Mouse (Mus musculus): Measurements from ENCODE around the gene Malsu1. TPM values are rescaled to one million over a fixed set of nuclear protein-coding genes. Genes with fewer than 3 reads are reported as not detected.

The Malsu1 gene
- polyA plus RNA-seq, 1 experiment: 33.4 TPM

DNA sequence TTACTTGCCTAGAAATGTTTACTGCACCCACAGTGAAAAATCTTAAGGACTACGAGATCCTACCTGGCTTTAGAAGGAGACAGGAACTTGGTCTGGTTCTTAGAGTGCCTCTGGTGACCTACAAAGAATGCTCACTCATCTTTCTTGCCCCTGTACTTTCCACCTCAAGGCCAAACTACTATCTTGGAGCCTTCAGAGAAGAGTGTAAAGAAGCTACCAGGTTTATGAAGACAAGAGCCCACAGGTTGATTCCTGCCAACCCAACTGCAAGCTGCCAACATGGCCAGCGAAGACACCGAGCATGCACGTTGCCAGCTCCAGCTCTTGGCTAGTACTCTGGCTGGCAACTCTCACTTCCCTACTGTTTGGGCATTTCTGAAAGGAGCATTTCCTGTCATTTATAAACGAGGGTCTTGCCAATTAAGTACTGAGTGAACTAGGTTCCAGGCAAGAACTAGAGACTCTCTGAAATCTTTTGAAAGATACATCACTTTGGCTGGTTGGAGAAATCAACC is 24.1 kb downstream of the Malsu1 start:
- peaks cover 10% of the 10 kb centered on the region for H3K4me1 ChIP-seq (ENCODE audit: control insufficient read depth, insufficient read depth, low read length)
- peak overlapping the region; percentile 75 for H3K27ac ChIP-seq (ENCODE audit: insufficient read depth, low read length)
- TF ChIP-seq CTCF (IDR thresholded peaks at IDR 0.05; ENCODE audit: borderline replicate concordance, insufficient read depth, low read length): no peak
- no peak for TF ChIP-seq POLR2A (IDR thresholded peaks at IDR 0.05; ENCODE audit: low read depth, low read length)
- no peak overlapping the region for H3K4me3 ChIP-seq (ENCODE audit: insufficient read depth, low read length)

- H3K4me1 ChIP-seq (ENCODE audit: control insufficient read depth, insufficient read depth, low read length): peaks cover 10% of the 10 kb centered on the region
- H3K27ac ChIP-seq (ENCODE audit: insufficient read depth, low read length): no peak overlapping the region
- H3K4me3 ChIP-seq (ENCODE audit: insufficient read depth, low read length): no peak overlapping the region
- TF ChIP-seq CTCF (IDR thresholded peaks at IDR 0.05; ENCODE audit: borderline replicate concordance, insufficient read depth, low read length) (no peak), POLR2A (IDR thresholded peaks at IDR 0.05; ENCODE audit: low read depth, low read length) (no peak)
Measured at GRCm38 (mm10) chr6:49099086-49099485, 25.5 kb downstream of the Malsu1 start.

- peaks cover 16% of the 10 kb centered on the region for H3K4me1 ChIP-seq (ENCODE audit: control insufficient read depth, insufficient read depth, low read length)
- no peak overlapping the region for H3K4me3 ChIP-seq (ENCODE audit: insufficient read depth, low read length)
- H3K27ac ChIP-seq (ENCODE audit: insufficient read depth, low read length): no peak overlapping the region
- TF ChIP-seq POLR2A (IDR thresholded peaks at IDR 0.05; ENCODE audit: low read depth, low read length) (no peak), CTCF (IDR thresholded peaks at IDR 0.05; ENCODE audit: borderline replicate concordance, insufficient read depth, low read length) (no peak)
Measured at GRCm38 (mm10) chr6:49106746-49107500, 33.3 kb downstream of the Malsu1 start.

DNA sequence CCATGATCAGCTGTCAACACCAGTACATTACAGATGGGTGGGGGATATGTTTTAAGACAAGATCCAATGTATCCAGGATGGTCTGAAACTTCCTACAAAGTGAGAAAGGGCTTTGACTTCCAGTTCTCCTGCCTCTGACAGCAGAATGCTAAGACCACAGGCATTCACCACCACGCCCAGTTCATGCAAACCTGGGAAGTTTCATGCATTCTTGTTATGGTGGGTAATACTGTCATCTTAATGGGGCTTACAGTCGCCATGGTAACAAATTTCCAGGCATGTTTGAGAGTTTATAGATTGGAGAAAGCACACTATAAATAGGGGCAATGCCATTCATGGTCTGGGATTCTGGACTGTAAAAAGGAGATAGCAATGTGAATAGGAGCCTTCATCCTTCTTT is 35.6 kb downstream of the Malsu1 start:
- H3K4me3 ChIP-seq (ENCODE audit: insufficient read depth, low read length): no peak overlapping the region
- H3K4me1 ChIP-seq (ENCODE audit: control insufficient read depth, insufficient read depth, low read length): peaks cover 18% of the 10 kb centered on the region
- TF ChIP-seq CTCF (IDR thresholded peaks at IDR 0.05; ENCODE audit: borderline replicate concordance, insufficient read depth, low read length): no peak
- TF ChIP-seq POLR2A (IDR thresholded peaks at IDR 0.05; ENCODE audit: low read depth, low read length): no peak
- peak overlapping the region; percentile 49 for H3K27ac ChIP-seq (ENCODE audit: insufficient read depth, low read length)

- Histone ChIP-seq H3K4me1 (ENCODE audit: control insufficient read depth, insufficient read depth, low read length) (peaks cover 17% of the 10 kb centered on the region), H3K27ac (ENCODE audit: insufficient read depth, low read length) (no peak overlapping the region), H3K4me3 (ENCODE audit: insufficient read depth, low read length) (no peak overlapping the region)
- TF ChIP-seq POLR2A (IDR thresholded peaks at IDR 0.05; ENCODE audit: low read depth, low read length) (no peak), CTCF (IDR thresholded peaks at IDR 0.05; ENCODE audit: borderline replicate concordance, insufficient read depth, low read length) (no peak)
Measured at GRCm38 (mm10) chr6:49113895-49114294, 40.3 kb downstream of the Malsu1 start.

- peaks cover 12% of the 10 kb centered on the region for H3K4me1 ChIP-seq (ENCODE audit: control insufficient read depth, insufficient read depth, low read length)
- H3K4me3 ChIP-seq (ENCODE audit: insufficient read depth, low read length): no peak overlapping the region
- no peak overlapping the region for H3K27ac ChIP-seq (ENCODE audit: insufficient read depth, low read length)
- TF ChIP-seq POLR2A (IDR thresholded peaks at IDR 0.05; ENCODE audit: low read depth, low read length) (no peak), CTCF (IDR thresholded peaks at IDR 0.05; ENCODE audit: borderline replicate concordance, insufficient read depth, low read length) (no peak)
Measured at GRCm38 (mm10) chr6:49114457-49114856, 40.9 kb downstream of the Malsu1 start.

DNA sequence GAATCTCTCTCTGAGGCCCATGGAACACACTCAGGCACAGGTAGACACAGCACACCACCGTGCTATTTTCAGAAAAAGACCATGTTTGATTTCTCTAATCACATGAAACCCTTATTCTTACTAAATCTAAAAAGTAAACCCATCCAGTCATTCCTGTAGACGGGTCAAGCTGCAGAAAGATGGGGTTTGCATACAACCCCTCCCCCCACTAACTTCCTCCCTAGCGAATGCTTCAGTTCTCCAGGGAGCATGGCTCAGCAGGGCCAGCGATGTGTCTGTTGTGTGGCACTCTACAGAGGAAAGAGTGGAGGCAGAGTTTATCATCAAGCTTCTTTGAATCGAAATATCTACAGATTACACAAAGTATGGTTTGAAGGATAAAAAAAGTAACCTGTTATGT is 42.0 kb downstream of the Malsu1 start:
- no peak overlapping the region for H3K4me3 ChIP-seq (ENCODE audit: insufficient read depth, low read length)
- peaks cover 8% of the 10 kb centered on the region; the same call in 1 of the 2 replicates for H3K4me1 ChIP-seq (ENCODE audit: control insufficient read depth, insufficient read depth, low read length)
- TF ChIP-seq CTCF (IDR thresholded peaks at IDR 0.05; ENCODE audit: borderline replicate concordance, insufficient read depth, low read length) (no peak), POLR2A (IDR thresholded peaks at IDR 0.05; ENCODE audit: low read depth, low read length) (no peak)
- H3K27ac ChIP-seq (ENCODE audit: insufficient read depth, low read length): no peak overlapping the region

- peaks cover 3% of the 10 kb centered on the region; the same call in 1 of the 2 replicates for H3K4me1 ChIP-seq (ENCODE audit: control insufficient read depth, insufficient read depth, low read length)
- TF ChIP-seq POLR2A (IDR thresholded peaks at IDR 0.05; ENCODE audit: low read depth, low read length) (no peak), CTCF (IDR thresholded peaks at IDR 0.05; ENCODE audit: borderline replicate concordance, insufficient read depth, low read length) (no peak)
- no peak overlapping the region for H3K27ac ChIP-seq (ENCODE audit: insufficient read depth, low read length)
- no peak overlapping the region for H3K4me3 ChIP-seq (ENCODE audit: insufficient read depth, low read length)
Measured at GRCm38 (mm10) chr6:49116241-49116640, 42.6 kb downstream of the Malsu1 start.

- H3K4me3 ChIP-seq (ENCODE audit: insufficient read depth, low read length): no peak overlapping the region
- peaks cover 3% of the 10 kb centered on the region; the same call in 1 of the 2 replicates for H3K4me1 ChIP-seq (ENCODE audit: control insufficient read depth, insufficient read depth, low read length)
- TF ChIP-seq POLR2A (IDR thresholded peaks at IDR 0.05; ENCODE audit: low read depth, low read length) (no peak), CTCF (IDR thresholded peaks at IDR 0.05; ENCODE audit: borderline replicate concordance, insufficient read depth, low read length) (no peak)
- no peak overlapping the region for H3K27ac ChIP-seq (ENCODE audit: insufficient read depth, low read length)
Measured at GRCm38 (mm10) chr6:49118446-49118845, 44.9 kb downstream of the Malsu1 start.

DNA sequence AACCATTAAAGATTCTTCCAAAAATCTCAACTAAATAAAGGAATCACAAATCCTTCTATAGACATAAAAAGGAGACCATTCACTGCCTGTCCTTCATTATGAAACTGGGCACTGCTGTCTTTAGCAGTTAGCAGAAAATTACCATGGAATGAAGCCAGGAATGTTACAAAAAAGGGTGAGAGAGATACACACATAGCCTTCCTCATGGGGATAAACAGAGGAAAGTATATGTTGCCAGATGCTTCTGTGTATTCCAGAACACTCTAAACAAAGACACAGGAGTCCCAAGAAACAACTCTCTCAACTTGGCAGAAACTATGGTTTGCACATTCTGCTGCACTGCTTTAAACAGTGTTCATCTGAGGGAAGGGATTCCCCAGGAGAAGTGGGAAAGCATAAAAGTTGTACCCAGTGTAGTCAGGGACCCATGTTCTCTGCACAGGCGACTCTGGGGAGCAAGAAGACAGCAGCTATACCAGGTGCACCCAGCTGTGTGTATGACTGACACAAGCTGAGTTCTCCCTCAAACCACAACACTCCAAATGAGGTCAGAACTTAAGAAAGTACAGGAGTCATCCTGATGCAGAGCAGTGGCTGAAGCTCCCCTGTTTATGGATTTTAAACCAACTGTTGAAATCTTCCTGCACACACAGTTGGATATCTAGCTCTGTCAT is 46.0 kb downstream of the Malsu1 start:
- TF ChIP-seq CTCF (IDR thresholded peaks at IDR 0.05; ENCODE audit: borderline replicate concordance, insufficient read depth, low read length) (no peak), POLR2A (IDR thresholded peaks at IDR 0.05; ENCODE audit: low read depth, low read length) (no peak)
- Histone ChIP-seq H3K4me1 (ENCODE audit: control insufficient read depth, insufficient read depth, low read length) (no peaks in the 10 kb centered on the region), H3K27ac (ENCODE audit: insufficient read depth, low read length) (no peak overlapping the region)

More for the DNA sequence above, 46.0 kb downstream of the Malsu1 start:
- H3K4me3 ChIP-seq (ENCODE audit: insufficient read depth, low read length): no peak overlapping the region
